ENCODE assay signal across 8 mouse cellular contexts in the genomic region with DNA sequence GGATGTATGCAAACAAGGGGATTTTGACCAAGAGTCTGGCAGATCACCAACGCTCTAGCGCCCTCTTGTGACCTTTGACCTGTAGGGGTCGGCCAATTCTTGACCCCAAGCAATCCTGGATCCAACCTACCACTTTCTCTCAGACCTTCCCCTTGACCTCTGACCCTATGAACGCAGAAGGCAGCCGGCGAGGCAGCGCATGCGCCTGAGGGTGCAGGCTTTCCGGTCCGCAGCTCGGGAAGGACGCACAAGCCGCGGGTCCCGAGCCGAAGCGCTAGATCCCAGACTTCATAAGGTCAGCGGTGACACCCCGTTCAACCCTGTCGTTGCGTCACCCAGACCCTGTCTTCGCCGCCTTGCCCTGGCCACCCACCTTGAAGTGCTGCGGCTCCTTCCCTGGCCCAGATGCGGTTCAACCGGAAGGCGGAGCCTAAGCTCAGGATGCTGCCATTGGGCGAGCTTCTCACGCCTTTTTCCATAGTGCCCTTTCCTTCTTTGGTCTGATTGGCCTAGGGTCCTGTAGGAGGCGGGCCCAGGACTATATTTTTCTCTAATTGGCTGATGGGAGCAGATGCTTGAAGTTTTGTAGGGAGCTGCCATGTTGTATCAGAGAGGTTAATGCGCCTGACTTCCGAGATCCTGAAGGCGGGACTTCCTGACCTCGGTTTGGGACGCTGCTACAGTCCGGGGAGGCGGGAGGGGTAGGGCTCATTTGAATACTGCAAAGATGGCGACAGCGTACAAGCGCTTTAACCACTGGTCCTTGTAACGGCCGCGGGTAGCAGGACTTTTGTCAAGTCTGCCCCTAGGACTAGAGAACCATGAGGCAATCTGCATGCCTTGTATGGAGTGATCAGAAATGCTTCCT. TPM values are rescaled to one million over a fixed set of nuclear protein-coding genes. Genes with fewer than 3 reads are reported as not detected.
DNase-seq lines count a peak whose midpoint lies in the region; ATAC-seq and TF ChIP-seq lines count a peak whose summit lies in the region.

A gene (minus strand): TSS at position 438 of the 868 bp plus-strand sequence.

- H3K27ac ChIP-seq in bone marrow, adult 2 months (ENCODE audit: control insufficient read depth, insufficient read depth, low read depth, low read length, poor library complexity) = peak within 1 kb of the TSS; percentile 89
- H3K27ac ChIP-seq in embryonic facial prominence, embryonic 15.5 days (replicated peaks) = peak within 1 kb of the TSS; percentile 79
- H3K27ac ChIP-seq in limb, embryonic 14.5 days (replicated peaks; ENCODE audit: low read depth, low read length) = 0 out of 2 replicates have a peak within 1 kb of the TSS, but pooled peaks have one; percentile 30
- H3K27ac ChIP-seq in midbrain, postnatal 0 days (ENCODE audit: low read depth, low read length) = peak within 1 kb of the TSS; percentile 69

- peaks cover 33% of the 10 kb centered on the region for H3K36me3 ChIP-seq in embryonic facial prominence, embryonic 15.5 days
- peaks cover 24% of the 10 kb centered on the region for H3K36me3 ChIP-seq in limb, embryonic 14.5 days (ENCODE audit: control insufficient read depth, insufficient read depth, low read length)
- H3K36me3 ChIP-seq in midbrain, postnatal 0 days (ENCODE audit: insufficient read depth, low read length) = peaks cover 16% of the 10 kb centered on the region; the same call in 1 of the 2 replicates

- H3K4me2 ChIP-seq in embryonic facial prominence, embryonic 15.5 days (replicated peaks) = peak within 1 kb of the TSS; percentile 85
- H3K4me2 ChIP-seq in limb, embryonic 14.5 days (replicated peaks; ENCODE audit: low read depth, low read length, severe bottlenecking) = peak within 1 kb of the TSS; percentile 69
- peak within 1 kb of the TSS; percentile 74 for H3K4me2 ChIP-seq in midbrain, postnatal 0 days (ENCODE audit: low read depth, low read length, poor library complexity, severe bottlenecking)

- peak; percentile 100 for DNase-seq in 416B (ENCODE audit: low read depth)
- peak; percentile 99 for DNase-seq in heart, adult 8-10 months (ENCODE audit: low spot score)
- peak; percentile 99 for DNase-seq in kidney, adult 9 months
- peak; percentile 99 for DNase-seq in limb, embryonic 14.5 days (ENCODE audit: low spot score)
- peak; percentile 99 for DNase-seq in midbrain, postnatal 0 days (ENCODE audit: low spot score)
- peak; percentile 71 to 81 for DNase-seq in spleen, postnatal 14 days (ENCODE audit: low spot score in 2 of 2)

- TF ChIP-seq CTCF in bone marrow, adult 2 months (IDR thresholded peaks at IDR 0.05; ENCODE audit: control insufficient read depth, insufficient read depth, low read length) = peak; percentile 37; the same call in 1 of the 2 replicates
- peak; percentile 34; the same call in 1 of the 2 replicates for TF ChIP-seq CTCF in midbrain, postnatal 0 days (IDR thresholded peaks at IDR 0.05)

- ATAC-seq in embryonic facial prominence, embryonic 15.5 days (ENCODE audit: insufficient number of reproducible peaks, low FRiP score, low TSS enrichment, low read depth) = peak; percentile 97
- ATAC-seq in limb, embryonic 14.5 days (ENCODE audit: low FRiP score, low read depth) = peak; percentile 97
- ATAC-seq in midbrain, postnatal 0 days (ENCODE audit: low FRiP score) = peak; percentile 96

- TF ChIP-seq POLR2A in bone marrow, adult 2 months (IDR thresholded peaks at IDR 0.05; ENCODE audit: borderline replicate concordance, control insufficient read depth, low read depth, low read length) = peak; percentile 78
- 0 out of 2 replicates have a peak, but pooled peaks have one; percentile 14 for TF ChIP-seq POLR2A in limb, embryonic 14.5 days (IDR thresholded peaks at IDR 0.05; ENCODE audit: borderline replicate concordance, extremely low read depth, insufficient read depth, insufficient read length)

- under 1% methylated on average over 43 of the region's 43 CpGs for WGBS in bone marrow, adult 2 months
- WGBS in embryonic facial prominence, embryonic 15.5 days = under 1% methylated on average over 43 of the region's 43 CpGs
- WGBS in limb, embryonic 14.5 days = 0% methylated on average over 43 of the region's 43 CpGs
- under 1% methylated on average over 43 of the region's 43 CpGs for WGBS in midbrain, postnatal 0 days

- H3K27me3 ChIP-seq in embryonic facial prominence, embryonic 15.5 days = no peaks in the 10 kb centered on the region
- no peaks in the 10 kb centered on the region for H3K27me3 ChIP-seq in limb, embryonic 14.5 days (ENCODE audit: control insufficient read depth, insufficient read depth, low read length)
- no peaks in the 10 kb centered on the region for H3K27me3 ChIP-seq in midbrain, postnatal 0 days (ENCODE audit: insufficient read depth, low read length)

- H3K9me3 ChIP-seq in embryonic facial prominence, embryonic 15.5 days (replicated peaks) = no peaks in the 10 kb centered on the region
- no peaks in the 10 kb centered on the region for H3K9me3 ChIP-seq in limb, embryonic 14.5 days (ENCODE audit: control insufficient read depth, low read length)
- no peaks in the 10 kb centered on the region for H3K9me3 ChIP-seq in midbrain, postnatal 0 days (ENCODE audit: low read length)

- H3K4me3 ChIP-seq in bone marrow, adult 2 months (replicated peaks; ENCODE audit: control insufficient read depth, low read depth, low read length) = peak within 1 kb of the TSS; percentile 93
- peak within 1 kb of the TSS; percentile 79 for H3K4me3 ChIP-seq in embryonic facial prominence, embryonic 15.5 days (replicated peaks)
- peak within 1 kb of the TSS; percentile 55 for H3K4me3 ChIP-seq in limb, embryonic 14.5 days (replicated peaks; ENCODE audit: low read length)
- H3K4me3 ChIP-seq in midbrain, postnatal 0 days (ENCODE audit: low read depth, low read length) = peak within 1 kb of the TSS; percentile 62

- peaks cover 8% of the 10 kb centered on the region for H3K4me1 ChIP-seq in bone marrow, adult 2 months (ENCODE audit: control insufficient read depth, insufficient read depth, low read length)
- H3K4me1 ChIP-seq in embryonic facial prominence, embryonic 15.5 days = peaks cover 23% of the 10 kb centered on the region
- H3K4me1 ChIP-seq in limb, embryonic 14.5 days (ENCODE audit: control insufficient read depth, insufficient read depth, low read length) = peaks cover 16% of the 10 kb centered on the region
- H3K4me1 ChIP-seq in midbrain, postnatal 0 days (ENCODE audit: insufficient read depth, low read length) = peaks cover 8% of the 10 kb centered on the region

- H3K9ac ChIP-seq in embryonic facial prominence, embryonic 15.5 days = peak within 1 kb of the TSS; percentile 50
- peak within 1 kb of the TSS; percentile 49 for H3K9ac ChIP-seq in limb, embryonic 14.5 days (ENCODE audit: low read depth, low read length, severe bottlenecking)
- peak within 1 kb of the TSS; percentile 60 for H3K9ac ChIP-seq in midbrain, postnatal 0 days (replicated peaks; ENCODE audit: low read length, poor library complexity, severe bottlenecking)

RNA-seq across cellular contexts. Expression of the gene that starts here (rescaled TPM):
- polyA plus RNA-seq in bone marrow, adult 2 months (2011; ENCODE audit: insufficient read depth, insufficient read length, low replicate concordance, missing spikeins) = 41.6 and 58.3 TPM in 2 replicates
- polyA plus RNA-seq in embryonic facial prominence, embryonic 15.5 days (2015; fragmentation: Nextera tagmentation; extraction: Ambion mirVana) = 255 and 269 TPM in 2 replicates
- 100 to 1,000 TPM; 481 to 543 (median 507) TPM for total RNA-seq in heart, adult 8-10 months (2022)
- 186 and 202 TPM in 2 replicates for polyA plus RNA-seq in limb, embryonic 14.5 days (2012; rRNA removed)
- polyA plus RNA-seq in limb, embryonic 14.5 days (2014; fragmentation: Nextera tagmentation; extraction: Ambion mirVana) = 314 and 322 TPM in 2 replicates
- total RNA-seq in midbrain, postnatal 0 days (2014; rRNA removed) = 165 and 197 TPM in 2 replicates
- 292 and 333 TPM in 2 replicates for polyA plus RNA-seq in midbrain, postnatal 0 days (2015; fragmentation: Nextera tagmentation; extraction: Ambion mirVana)

Comparison
In these comparisons a context has a peak if more than half of its experiments do, and no peak if none do; other contexts are left out.
1. Peak in every context shown above with its lines: DNase-seq, ATAC-seq, H3K4me3 ChIP-seq and H3K27ac ChIP-seq.
2. H3K27ac ChIP-seq: peak in every context shown above with its lines; median percentile 89 in bone marrow, adult 2 months; 79 in embryonic facial prominence, embryonic 15.5 days; 69 in midbrain, postnatal 0 days; 30 in limb, embryonic 14.5 days.